In the genomic region with DNA sequence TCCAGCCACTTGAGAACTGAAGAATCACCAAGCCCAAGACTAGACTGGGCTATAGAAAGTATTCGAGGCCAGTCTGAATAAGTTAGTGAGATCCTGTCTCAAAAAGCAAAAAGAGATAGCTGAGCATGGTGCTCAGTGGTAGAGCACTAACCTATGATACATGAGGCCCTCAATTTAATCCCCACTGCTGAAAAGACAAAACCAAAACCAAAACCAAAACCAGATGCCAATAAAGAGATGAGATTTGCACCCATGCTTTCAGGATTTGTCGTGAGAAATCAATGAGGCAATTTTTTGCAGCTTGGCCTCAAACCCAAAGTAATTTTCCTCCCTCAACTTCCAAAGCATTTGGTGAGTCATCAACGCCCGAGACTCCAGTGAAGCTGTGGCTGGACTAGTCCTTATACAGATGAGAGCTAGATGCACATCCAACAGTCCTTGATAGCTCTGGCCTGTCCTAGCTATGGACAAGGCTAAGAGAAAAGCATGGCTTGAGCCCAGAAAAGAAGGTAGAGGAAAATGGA, we compare ENCODE assay signal across 19 mouse cellular contexts.
DNase-seq lines count a peak whose midpoint lies in the region; ATAC-seq lines count a peak whose summit lies in the region.
"Had no signal": no experiment of that assay in that cellular context is flagged by ENCODE, and none has a peak within 500 bp of the region (broad histone marks: within the 10 kb centered on the region; RNA-seq: fewer than 3 reads in every experiment).

No protein-coding gene starts in this region.

- peaks cover 66% of the 10 kb centered on the region for H3K4me1 ChIP-seq in heart, embryonic 12.5 days (replicated peaks)
- H3K4me1 ChIP-seq in liver, embryonic 12.5 days, result peaks cover 72% of the 10 kb centered on the region
- H3K4me1 ChIP-seq in hindbrain, embryonic 12.5 days, result no peaks in the 10 kb centered on the region
- H3K4me1 ChIP-seq: embryonic facial prominence, embryonic 12.5 days; forebrain, embryonic 10.5 days had no signal

- H3K27ac ChIP-seq in heart, embryonic 12.5 days (ENCODE audit: poor library complexity, severe bottlenecking), result 0 out of 2 replicates have a peak overlapping the region, but pooled peaks have one; percentile 0
- H3K27ac ChIP-seq in liver, embryonic 12.5 days, result peak overlapping the region; percentile 69
- H3K27ac ChIP-seq in hindbrain, embryonic 12.5 days, result no peak overlapping the region
- H3K27ac ChIP-seq: embryonic facial prominence, embryonic 12.5 days; forebrain, embryonic 10.5 days; hindbrain, embryonic 10.5 days had no signal

- H3K9ac ChIP-seq in heart, embryonic 12.5 days, result no peak overlapping the region
- H3K9ac ChIP-seq in liver, embryonic 12.5 days, result peak overlapping the region; percentile 12; the same call in 1 of the 2 replicates
- H3K9ac ChIP-seq in hindbrain, embryonic 12.5 days, result no peak overlapping the region
- H3K9ac ChIP-seq: embryonic facial prominence, embryonic 12.5 days had no signal

- no peaks in the 10 kb centered on the region for H3K9me3 ChIP-seq in heart, embryonic 12.5 days (replicated peaks)
- no peaks in the 10 kb centered on the region for H3K9me3 ChIP-seq in liver, embryonic 12.5 days (replicated peaks)
- no peaks in the 10 kb centered on the region for H3K9me3 ChIP-seq in hindbrain, embryonic 12.5 days (replicated peaks)
- H3K9me3 ChIP-seq: embryonic facial prominence, embryonic 12.5 days; forebrain, embryonic 10.5 days; hindbrain, embryonic 10.5 days had no signal

- 67% methylated on average over 4 of the region's 4 CpGs for WGBS in heart, embryonic 12.5 days
- WGBS in liver, embryonic 12.5 days (ENCODE audit: insufficient replicate concordance), result 76% methylated on average over 4 of the region's 4 CpGs
- WGBS in hindbrain, embryonic 12.5 days, result 93% methylated on average over 4 of the region's 4 CpGs

- no peak overlapping the region for H3K4me2 ChIP-seq in heart, embryonic 12.5 days
- H3K4me2 ChIP-seq in liver, embryonic 12.5 days, result peak overlapping the region; percentile 39
- H3K4me2 ChIP-seq in hindbrain, embryonic 12.5 days (replicated peaks), result no peak overlapping the region
- H3K4me2 ChIP-seq: embryonic facial prominence, embryonic 12.5 days had no signal

- intact Hi-C loops in heart, postnatal 14 days (cut with DNase I), result no loop called here

- no peaks in the 10 kb centered on the region for H3K36me3 ChIP-seq in heart, embryonic 12.5 days
- no peaks in the 10 kb centered on the region for H3K36me3 ChIP-seq in liver, embryonic 12.5 days
- no peaks in the 10 kb centered on the region for H3K36me3 ChIP-seq in hindbrain, embryonic 12.5 days
- H3K36me3 ChIP-seq: embryonic facial prominence, embryonic 12.5 days had no signal

- no peak overlapping the region for H3K4me3 ChIP-seq in heart, embryonic 12.5 days
- H3K4me3 ChIP-seq in liver, embryonic 12.5 days, result no peak overlapping the region
- H3K4me3 ChIP-seq in hindbrain, embryonic 12.5 days, result no peak overlapping the region
- H3K4me3 ChIP-seq: embryonic facial prominence, embryonic 12.5 days; forebrain, embryonic 10.5 days; hindbrain, embryonic 10.5 days had no signal

- no peak for ATAC-seq in heart, embryonic 12.5 days (ENCODE audit: insufficient number of reproducible peaks, low FRiP score)
- ATAC-seq in liver, embryonic 12.5 days, result no peak
- no peak for ATAC-seq in megakaryocyte-erythroid progenitor cell, adult 5-6 weeks (replicated peaks; ENCODE audit: low FRiP score, low TSS enrichment, poor library complexity, severe bottlenecking)
- ATAC-seq in hindbrain, embryonic 12.5 days (ENCODE audit: low FRiP score), result no peak

- DNase-seq in heart, postnatal 14 days, result no peak
- peak; percentile 24 for DNase-seq in 416B (ENCODE audit: low read depth)
- DNase-seq in NIH3T3 (ENCODE audit: low read depth), result peak; percentile 89
- DNase-seq in kidney, adult 11 months, result no peak
- DNase-seq: adrenal gland, adult 2 months; cerebellum, adult 11-12 months; kidney, adult 2 months; kidney, postnatal 36 days; lung, adult 2 months; midbrain, embryonic 14.5 days; right cerebral cortex, postnatal 25 days; thymus, adult 2 months had no signal

- H3K27me3 ChIP-seq in heart, embryonic 12.5 days (replicated peaks), result no peaks in the 10 kb centered on the region
- no peaks in the 10 kb centered on the region for H3K27me3 ChIP-seq in liver, embryonic 12.5 days (replicated peaks)
- H3K27me3 ChIP-seq in hindbrain, embryonic 12.5 days, result no peaks in the 10 kb centered on the region
- H3K27me3 ChIP-seq: embryonic facial prominence, embryonic 12.5 days had no signal

Comparison
In these comparisons a context has a peak if more than half of its experiments do, and no peak if none do; other contexts are left out.
1. DNase-seq: peak in 416B (single experiment) and NIH3T3 (single experiment); none in heart, postnatal 14 days (0 of 2) and kidney, adult 11 months (single experiment).